1 mouse cellular context compared by ENCODE assay signal in the genomic region with DNA sequence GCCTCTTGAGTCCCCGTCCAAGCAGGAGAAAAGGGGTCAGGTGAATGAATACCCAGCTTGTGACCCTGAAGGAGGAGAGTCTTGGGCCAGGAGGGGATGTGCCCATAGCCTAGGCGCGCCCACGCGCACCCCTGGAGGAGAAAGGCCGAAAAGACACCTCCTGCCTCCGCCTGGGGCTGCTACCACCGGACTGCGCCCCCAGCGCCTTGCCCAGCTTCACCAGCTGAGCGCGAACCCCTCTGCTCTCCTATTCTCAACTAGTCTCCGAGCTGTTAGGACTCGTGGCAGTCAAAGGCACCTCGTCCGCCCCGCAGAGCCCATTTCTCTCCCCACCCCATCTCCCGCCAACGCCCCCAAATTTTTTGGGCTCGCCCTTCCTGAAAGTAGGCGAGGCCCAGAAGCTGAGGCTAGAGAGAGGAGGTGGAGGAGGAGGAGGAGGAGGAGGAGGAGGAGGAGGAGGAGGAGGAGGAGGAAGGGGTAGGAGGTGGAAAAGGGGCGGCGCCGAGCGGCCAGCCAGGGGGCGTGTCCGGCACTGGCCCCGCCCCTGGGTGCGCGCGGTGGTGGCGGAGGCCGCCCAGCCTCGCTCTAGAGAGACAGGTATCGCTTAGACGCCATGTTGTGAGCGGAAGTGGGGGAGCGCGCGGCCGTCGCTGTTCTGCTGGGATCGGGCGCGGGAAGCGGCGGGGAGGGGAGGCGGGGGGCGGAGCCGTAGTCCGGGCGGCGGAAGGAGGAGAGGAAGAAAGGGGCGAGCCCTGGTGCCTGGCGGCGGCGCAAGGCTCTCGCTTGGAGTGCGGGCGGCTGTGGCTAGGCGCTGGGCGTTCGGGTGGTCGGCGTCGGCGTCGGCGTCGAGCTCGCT.
TF ChIP-seq lines count a peak whose summit lies in the region.

No protein-coding gene starts in this region.

TF ChIP-seq in CH12.LX, 34 proteins besides CTCF, POLR2A, EP300 and RAD21 (continued from another document):
- TF ChIP-seq JUN (IDR thresholded peaks at IDR 0.05; ENCODE audit: insufficient read depth, low read depth, low read length) = no peak
- TF ChIP-seq MEF2A (IDR thresholded peaks at IDR 0.05; ENCODE audit: borderline replicate concordance, low read depth, low read length) = no peak
- TF ChIP-seq CHD1 (IDR thresholded peaks at IDR 0.05; ENCODE audit: low read depth, low read length) = no peak
- no peak for TF ChIP-seq RCOR1 (conservative IDR thresholded peaks at IDR 0.05; ENCODE audit: low read depth, low read length)
- TF ChIP-seq ZC3H11A (IDR thresholded peaks at IDR 0.05; ENCODE audit: low read depth, low read length) = no peak
- TF ChIP-seq ZNF384 (IDR thresholded peaks at IDR 0.05; ENCODE audit: low read depth, low read length) = no peak
- TF ChIP-seq ZMIZ1 (IDR thresholded peaks at IDR 0.05; ENCODE audit: low read depth, low read length) = no peak
- no peak for TF ChIP-seq BHLHE40 (IDR thresholded peaks at IDR 0.05; ENCODE audit: low read depth, low read length)
- no peak for TF ChIP-seq MAX (IDR thresholded peaks at IDR 0.05; ENCODE audit: low read length)
- TF ChIP-seq USF2 (conservative IDR thresholded peaks at IDR 0.05; ENCODE audit: low read depth, low read length) = no peak
- TF ChIP-seq SIN3A (IDR thresholded peaks at IDR 0.05; ENCODE audit: low read length) = peak; percentile 6; the same call in 1 of the 2 replicates
- no peak for TF ChIP-seq CHD2 (IDR thresholded peaks at IDR 0.05; ENCODE audit: low read length)
- TF ChIP-seq ZKSCAN1 (IDR thresholded peaks at IDR 0.05; ENCODE audit: borderline replicate concordance, low read depth, low read length) = no peak
- no peak for TF ChIP-seq GABPA (IDR thresholded peaks at IDR 0.05; ENCODE audit: insufficient replicate concordance, low read depth, low read length)
- TF ChIP-seq IRF4 (IDR thresholded peaks at IDR 0.05; ENCODE audit: low read depth, low read length) = no peak
- peak; percentile 53 for TF ChIP-seq NELFE (IDR thresholded peaks at IDR 0.05; ENCODE audit: low read depth, low read length)
- no peak for TF ChIP-seq E2F4 (IDR thresholded peaks at IDR 0.05; ENCODE audit: insufficient replicate concordance, low read depth, low read length)
- TF ChIP-seq ETS1 (conservative IDR thresholded peaks at IDR 0.05; ENCODE audit: low read depth, low read length) = no peak
- peak; percentile 2; the same call in 1 of the 2 replicates for TF ChIP-seq SMC3 (IDR thresholded peaks at IDR 0.05; ENCODE audit: low read depth, low read length)
- no peak for TF ChIP-seq UBTF (IDR thresholded peaks at IDR 0.05; ENCODE audit: low read depth, low read length)
- TF ChIP-seq PAX5 (IDR thresholded peaks at IDR 0.05; ENCODE audit: low read length) = no peak
- TF ChIP-seq KAT2A (IDR thresholded peaks at IDR 0.05; ENCODE audit: insufficient replicate concordance, low read length) = no peak
- TF ChIP-seq MXI1 (IDR thresholded peaks at IDR 0.05; ENCODE audit: low read depth, low read length) = peak; percentile 48; the same call in 1 of the 2 replicates
- TF ChIP-seq POLR2AphosphoS2 (IDR thresholded peaks at IDR 0.05; ENCODE audit: low read depth, low read length) = no peak
- TF ChIP-seq JUND (conservative IDR thresholded peaks at IDR 0.05; ENCODE audit: low read depth, low read length) = no peak
TF ChIP-seq in CH12.LX: peak in this region for 7.
